Mouse (Mus musculus) C2C12 (cell line): Measurements from ENCODE around the gene Bcl6b.

Source experiments
- CTCF ChIP-seq: IDR thresholded peaks from one replicate; pipeline ENCODE4 v1.5.1; 2011; ENCODE audit not compliant: control insufficient read depth, insufficient read depth, insufficient read length
- MAX ChIP-seq: IDR thresholded peaks from one replicate; pipeline ENCODE4 v1.6.1; 2011; ENCODE audit warnings: mild to moderate bottlenecking, control low read depth
- MYOD1 ChIP-seq: IDR thresholded peaks from one replicate; pipeline ENCODE4 v1.6.1; 2011; ENCODE audit warnings: low read depth; ENCODE audit not compliant: control insufficient read depth, insufficient read length
- USF1 ChIP-seq: IDR thresholded peaks from one replicate; pipeline ENCODE4 v1.6.1; 2011; ENCODE audit warnings: low read depth, mild to moderate bottlenecking, control low read depth, moderate library complexity

DNA sequence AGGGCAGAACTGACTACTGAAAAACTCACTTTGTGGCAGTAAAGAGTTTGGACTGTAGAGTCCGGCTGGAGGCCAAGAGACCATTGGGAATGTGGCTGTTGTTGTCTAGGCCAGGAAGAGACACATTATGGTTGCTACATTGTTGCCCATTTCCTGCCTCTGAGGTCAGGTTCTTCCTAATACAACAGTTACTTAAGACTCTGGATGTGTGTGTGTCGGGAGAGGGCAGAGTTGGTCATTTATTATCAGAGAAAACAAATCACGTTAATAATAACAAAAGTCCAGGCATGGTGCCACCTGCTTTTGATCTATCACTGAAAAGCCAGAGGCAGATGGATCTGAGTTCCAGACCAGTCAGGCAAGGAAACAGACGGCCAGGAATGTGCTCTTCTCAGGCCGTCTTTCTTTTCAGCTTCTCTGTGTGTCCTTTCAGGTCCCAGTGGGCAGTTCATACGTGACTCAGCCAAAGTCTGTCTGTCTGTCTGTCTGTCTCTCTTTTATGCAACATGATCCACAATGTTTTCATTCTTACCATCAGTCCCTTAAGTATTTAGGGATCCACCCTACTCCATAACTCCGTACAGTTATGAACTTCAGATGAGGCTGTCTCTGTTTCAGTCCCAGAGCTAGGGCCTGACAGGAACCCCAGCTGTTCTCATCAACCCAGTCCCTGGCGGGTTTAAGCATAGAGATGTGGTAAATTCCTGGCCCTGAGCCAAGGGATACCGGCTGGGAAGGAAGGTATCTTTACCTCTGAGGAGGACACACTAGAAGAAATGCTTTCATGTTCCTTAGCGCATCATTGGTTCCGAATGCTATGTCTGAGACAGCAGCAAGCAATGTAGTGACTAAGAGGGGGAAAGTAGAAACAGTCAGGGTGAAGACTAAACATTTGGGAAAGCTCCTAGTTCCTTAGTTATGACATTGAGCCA lies 36.0 kb downstream of the Bcl6b start:
- TF ChIP-seq CTCF (no peak), USF1 (no peak), MAX (no peak), MYOD1 (peak; percentile 63)
